Mouse (Mus musculus) urinary bladder, postnatal 14 days (tissue): Measurements from ENCODE around the gene Elfn1.

Source experiments
- DNase-seq: peaks from one replicate; pipeline ENCODE4 v3.0.0; 2021; ENCODE audit warnings: low spot score

Elfn1 gene

DNA sequence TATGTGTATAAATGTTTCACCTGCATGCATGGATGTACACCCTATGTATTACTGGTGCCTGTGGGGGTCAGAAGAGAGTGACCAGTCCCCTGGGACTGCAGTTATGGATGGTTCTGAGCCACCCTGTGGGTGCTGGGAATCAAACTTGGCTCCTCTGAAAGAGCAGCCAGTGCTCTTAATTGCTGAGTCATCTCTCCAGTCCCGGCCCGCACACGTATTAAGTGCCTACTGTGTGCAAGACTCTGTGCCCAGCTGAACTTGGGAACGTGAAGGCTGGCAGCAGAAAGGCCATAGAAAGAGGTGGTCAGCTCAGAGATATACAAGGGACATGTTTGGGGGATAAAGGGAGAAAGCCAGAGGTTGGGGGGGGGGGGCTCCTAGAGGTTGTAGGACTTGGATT, 68.8 kb downstream of the Elfn1 start:
- no peak for DNase-seq

DNA sequence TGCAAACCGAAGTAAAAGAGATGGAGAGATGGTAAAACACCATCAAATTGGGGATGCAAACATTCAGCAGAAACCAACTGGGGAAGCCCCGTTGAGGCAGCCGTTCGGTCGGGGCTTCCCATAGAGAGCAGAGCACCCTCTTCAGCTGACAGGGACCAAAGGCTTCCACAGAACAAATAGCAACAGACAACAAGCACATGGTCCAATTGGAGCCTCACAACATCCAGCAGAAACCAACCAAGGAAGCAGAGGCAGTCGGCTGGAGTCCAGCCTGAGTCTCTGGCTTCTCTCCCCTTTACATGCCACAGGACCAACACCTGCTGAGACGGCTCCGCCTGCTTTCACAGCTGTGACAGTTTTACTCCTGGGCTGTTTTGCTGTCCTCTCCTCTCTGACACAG, 69.7 kb downstream of the Elfn1 start:
- no peak for DNase-seq

DNA sequence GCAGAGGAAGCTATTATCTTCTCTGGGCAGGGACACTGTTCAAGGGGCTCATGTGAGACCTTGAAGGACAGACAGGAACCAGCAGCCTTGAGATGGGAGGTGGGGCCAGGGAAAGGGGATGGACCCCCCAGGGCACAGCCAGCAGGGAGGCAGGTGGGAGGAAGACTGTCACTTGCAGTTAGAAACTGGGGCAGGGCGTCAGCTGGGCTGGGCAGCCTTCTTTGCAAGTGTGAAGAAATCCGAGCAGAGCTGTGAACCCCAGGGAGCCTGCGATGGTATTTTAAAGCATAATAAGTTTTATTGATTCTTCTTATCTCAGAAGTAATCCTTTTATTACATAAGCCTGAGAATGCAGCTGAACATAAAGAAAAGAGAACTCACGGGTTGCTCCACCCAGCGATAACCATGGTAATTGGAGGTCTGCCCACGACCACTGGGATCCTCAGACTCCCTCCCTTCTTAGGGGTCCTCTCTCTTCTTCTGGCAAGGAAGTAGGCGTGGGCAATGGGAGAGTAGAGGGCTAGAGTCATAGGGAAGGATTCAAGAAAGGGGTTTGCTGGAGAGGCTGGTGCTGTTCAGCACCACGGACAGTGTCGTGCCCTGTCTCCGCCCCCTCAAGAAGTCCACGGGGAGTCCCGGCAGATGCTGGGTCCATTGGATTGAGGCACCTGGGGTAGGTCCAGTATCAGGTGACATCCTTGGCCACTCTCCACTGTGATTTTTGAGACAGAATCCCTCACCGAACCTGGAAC, 71.0 kb downstream of the Elfn1 start:
- DNase-seq, result no peak

DNA sequence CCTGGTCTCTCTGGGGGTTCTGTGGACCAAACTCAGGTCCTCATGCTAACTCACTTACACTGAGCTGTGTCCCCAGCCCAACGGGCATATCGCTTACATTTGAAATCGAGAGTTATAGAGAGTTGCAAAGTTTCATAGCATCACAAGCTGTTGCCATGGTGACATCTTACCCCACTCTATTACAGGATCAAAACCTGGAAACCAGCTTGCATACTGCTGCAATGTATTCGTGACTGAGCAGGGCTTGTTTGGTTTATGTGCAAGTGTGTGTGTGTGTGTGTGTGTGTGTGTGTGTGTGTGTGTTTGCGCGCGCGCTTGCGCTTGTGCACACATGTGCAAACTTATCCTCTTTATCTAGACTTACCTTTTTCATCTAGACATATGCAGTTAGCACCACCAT, 71.6 kb downstream of the Elfn1 start:
- no peak for DNase-seq

DNA sequence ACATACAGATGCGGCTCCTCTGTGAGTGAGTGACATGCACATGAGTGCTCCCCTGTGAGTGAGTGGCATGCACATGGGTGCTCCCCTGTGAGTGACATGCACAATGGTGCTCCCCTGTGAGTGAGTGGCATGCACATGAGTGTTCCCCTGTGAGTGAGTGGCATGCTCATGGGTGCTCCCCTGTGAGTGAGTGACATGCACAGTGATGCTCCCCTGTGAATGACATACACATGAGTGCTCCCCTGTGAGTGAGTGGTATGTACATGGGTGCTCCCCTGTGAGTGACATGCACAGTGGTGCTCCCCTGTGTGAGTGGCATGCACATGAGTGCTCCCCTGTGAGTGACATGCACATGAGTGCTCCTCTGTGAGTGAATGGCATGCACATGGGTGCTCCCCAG, 74.2 kb downstream of the Elfn1 start:
- no peak for DNase-seq

DNA sequence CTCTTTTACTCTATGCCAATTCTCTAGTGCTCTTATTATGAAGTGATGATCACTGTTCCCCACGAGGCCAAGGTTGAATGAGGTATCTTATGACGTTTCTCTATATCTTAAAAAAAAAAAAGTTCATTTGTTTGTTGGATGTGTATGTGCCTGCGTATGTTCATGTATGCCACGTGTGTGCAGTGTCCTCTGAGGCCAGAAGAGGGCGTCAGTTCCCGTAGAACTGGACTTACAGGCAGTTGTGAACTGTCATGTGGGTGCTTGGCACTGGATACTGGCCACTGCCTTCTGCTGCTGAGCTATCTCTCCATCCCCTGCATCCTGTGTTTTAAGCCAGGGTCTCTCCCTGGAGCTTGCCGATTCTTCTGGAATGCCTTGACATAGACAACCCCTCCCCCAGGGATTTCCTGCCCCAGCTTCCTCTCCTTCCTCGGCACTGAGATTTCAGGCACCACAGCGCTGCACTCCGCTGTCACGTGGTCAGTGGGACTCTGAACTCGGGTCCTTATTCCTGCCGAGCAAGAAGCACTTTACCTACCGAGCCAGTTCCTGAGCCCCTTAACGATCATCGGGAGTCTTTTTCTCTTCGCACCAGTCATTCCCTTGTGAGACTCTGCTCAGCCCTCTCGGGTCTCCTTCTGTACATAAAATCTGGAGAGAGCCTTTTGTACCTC, 77.5 kb downstream of the Elfn1 start:
- no peak for DNase-seq

DNA sequence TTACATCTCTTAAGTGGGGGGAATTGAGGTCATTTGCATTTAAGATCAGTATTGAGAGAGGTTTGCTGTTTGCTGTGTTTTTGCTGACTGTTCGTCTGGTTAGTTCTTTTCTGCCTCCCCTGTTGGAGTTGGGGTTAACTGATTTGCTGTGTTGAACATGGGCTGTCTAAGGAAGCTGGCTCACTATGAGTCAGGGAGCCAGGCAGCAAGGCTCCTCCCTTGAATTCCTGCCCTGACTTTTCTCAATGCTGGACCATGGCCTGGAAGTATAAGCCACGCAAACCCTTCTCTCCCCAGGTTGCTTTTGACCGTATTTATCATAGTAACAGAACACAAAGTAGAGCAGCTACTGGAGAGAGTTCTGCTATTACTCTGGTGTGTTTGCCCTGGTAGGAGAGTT, 83.8 kb downstream of the Elfn1 start:
- no peak for DNase-seq

DNA sequence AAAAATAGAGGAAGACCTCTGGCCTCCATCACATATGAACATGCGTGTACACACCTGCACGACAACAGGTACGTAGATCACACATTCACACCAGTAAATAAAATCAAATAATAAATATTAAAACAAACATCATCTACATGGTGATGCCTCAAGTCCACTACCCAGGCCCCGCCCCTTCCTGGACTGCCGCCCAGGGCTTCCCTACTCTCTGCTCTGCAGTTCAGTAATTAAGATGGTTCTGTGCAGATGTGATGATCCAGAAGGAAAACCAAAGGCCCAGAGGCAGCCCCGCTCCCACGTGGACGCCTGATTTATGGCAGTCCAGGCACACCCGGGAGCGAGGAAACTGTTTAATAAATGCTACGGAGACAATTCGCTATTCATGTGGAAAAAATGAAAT, 90.6 kb downstream of the Elfn1 start:
- DNase-seq, result peak; percentile 16

DNA sequence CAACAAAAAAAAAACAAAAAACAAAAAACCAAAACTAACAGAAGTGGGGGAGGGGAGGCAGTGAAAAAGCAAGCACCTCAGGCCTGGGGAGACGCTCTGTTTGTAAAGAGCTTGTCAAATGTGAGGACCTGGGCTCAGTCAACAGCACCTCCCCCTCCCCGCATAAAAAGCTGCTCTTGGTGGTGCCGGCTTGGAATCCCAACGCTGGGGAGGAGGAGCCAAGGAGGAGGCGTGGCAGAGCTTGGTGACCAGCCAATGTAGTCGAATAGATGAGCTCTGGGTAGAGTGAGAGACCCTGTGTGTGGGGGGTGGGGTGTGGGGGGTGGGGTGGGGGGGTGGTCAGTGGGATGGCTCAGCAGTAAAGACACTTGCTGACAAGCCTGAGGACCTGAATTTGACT, 91.2 kb downstream of the Elfn1 start:
- no peak for DNase-seq

DNA sequence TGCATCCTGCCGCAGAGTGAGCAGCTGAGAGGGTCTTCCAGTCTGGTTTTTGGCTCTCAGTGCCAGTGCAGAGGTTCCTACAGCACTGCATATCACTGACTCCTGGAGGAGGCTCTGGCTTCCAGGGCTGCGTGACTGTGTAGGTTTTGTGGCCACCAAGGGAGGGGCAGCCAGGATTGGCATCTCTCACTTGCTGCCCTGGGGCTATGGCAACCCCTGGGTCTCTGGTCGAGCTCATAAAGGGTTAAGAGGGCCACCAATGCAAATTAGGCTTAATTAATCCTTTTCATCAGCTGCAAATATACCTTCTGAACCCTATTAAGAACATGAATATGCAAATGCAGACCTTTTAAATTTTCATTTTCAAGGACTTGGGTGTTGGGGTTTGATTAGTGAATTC, 94.8 kb downstream of the Elfn1 start:
- DNase-seq, result no peak

DNA sequence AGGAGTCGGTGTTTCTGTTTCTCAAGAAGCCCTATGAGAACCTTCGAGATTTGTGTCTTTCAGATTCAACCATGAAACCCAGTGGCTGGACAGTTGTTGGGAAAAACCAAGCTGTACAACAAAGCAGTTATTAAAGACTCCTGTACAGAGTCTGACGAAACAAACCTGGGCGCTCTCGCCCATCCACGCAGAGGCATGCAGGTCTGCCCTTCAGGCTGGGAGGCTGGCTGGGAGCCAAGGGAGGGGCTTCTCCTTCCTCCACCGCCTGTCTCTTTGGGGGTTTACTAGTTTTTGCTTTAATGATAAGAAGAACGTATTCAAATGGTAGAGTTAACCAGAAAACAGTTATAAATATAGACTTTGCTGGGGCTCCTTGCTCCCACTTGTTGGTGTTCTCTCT, 99.1 kb downstream of the Elfn1 start:
- no peak for DNase-seq

DNA sequence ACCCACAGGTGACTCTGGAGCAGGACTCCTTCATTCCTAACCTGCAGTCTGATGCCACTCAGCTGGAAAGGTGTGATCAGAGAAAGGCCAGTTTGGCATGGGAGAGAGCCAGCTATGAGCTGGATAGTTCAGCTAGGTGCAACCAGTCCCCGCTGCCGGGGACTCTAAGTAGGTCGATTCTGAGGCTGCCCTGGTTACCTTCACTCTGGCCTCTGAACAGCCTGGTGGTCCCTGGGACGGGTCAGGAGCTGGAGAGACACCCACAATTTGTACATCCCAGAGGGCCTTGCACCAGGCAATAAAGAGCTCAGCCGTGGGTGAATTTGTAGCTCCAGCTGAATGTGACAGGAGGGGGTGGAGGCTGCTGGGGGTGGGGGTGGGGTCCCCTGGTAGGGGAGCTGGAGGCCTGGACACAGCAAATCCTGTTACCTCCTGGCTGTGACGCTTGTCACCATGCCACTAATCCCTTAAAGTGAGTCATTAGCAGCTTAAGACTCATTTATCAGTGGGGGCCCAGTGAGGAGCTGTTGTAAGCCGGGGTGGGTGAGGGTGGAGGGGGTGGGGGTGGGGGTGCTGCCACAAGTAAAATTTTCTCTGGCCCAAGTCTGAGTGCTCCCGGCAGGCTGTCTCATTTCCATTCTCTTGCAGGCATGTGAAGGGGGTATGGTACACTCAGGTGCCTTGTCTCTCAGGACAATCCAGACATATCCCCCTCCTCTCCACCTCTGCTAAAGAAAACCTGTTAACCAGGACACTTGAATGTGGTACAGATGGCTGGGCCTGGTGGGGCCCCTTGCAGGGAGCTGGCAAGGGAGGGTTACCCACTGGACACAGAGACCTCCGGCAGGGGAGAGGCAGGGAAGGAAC, 100.1 kb downstream of the Elfn1 start:
- no peak for DNase-seq

DNA sequence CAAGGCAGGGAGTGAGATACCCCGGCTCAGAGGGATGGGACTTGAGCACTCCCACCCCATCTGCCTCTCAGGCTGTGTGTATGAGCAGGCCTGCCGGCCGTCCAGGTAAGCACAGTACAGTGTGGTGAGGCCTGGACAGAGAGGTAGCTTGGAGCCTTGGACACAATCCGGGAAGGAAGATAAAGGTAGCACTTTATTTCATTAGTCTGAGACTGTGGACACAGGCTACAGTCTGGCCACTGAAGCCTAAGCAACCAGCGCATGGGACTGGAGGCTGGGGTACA, 100.7 kb downstream of the Elfn1 start:
- no peak for DNase-seq

DNA sequence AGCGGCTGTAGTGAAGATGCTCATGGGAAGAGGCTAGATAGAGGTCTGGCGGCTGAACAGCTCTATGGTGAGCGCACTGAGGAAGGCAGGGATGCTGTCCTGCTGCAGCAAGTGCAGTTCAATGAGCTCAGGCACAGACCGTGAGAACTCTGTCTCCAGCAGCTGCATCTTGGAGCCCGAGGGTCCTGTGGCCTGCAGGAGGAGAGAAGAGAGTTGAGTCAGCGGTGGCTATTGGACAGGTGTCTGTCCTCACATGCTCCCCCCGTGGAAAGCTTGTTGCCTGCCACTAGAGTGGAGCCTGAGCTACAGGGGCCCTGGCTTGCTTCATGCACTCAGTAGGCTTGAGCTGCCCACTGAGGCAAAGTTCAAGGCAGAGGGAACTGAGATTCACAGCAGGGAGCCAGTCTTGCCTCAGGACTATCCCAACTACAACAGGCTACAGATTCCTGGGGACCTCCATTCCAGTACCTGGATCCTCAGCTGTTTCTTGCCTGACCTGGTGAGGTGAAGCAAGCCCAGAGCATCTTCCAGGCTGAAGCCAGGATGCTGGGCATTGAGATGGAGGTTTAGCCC, 101.4 kb downstream of the Elfn1 start:
- DNase-seq, result no peak

DNA sequence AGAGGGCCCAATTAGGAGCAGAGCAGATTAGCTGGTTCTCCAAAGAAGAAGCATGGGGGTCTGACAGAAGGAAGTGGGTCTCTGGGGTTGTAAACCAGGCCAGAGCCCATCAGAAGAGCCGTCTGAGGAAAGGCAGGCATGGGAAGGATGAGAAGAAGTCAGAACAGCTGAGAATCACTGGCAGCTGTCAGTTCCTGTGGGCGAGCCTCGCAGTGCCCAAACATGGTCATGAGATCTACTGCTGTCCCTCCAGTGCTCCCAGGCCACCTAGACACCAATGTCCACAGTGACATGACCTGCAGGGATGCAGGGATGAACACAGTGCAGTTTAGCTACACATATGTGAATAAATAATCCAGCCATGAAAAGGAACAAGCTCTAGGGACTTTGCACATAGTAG, 102.7 kb downstream of the Elfn1 start:
- no peak for DNase-seq

DNA sequence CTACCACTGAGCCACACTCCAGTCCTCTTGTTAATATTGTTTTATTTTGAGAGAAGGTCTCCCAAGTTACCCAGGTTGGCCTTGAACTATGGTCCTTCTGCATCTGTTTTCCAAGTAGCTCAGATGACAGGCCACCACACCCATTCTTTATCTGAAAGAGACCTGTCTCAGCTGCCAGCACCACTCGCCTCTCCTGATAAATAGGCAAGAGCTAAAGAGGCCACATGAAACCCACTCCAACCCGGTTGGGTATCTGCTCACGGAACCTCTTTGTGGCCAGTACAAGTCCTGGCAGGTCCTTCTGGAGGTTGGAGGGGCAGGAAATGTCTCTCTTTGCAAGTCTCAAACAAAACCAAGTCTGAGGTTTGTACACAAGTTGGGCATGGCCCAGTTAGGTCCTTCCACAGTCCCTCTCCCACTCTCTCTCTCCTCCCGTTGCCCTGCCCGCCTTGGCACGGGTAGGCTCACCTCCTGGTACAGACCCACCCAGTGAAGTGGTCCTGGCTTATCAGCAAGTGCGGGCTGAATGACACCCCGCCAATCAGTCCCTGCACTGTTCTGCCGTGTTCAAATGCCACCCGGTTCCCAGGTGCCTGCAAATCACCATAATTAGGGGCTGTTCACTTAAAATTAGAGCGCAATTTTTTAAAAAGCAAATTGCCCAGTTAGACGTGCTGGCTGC, 104.7 kb downstream of the Elfn1 start:
- no peak for DNase-seq

DNA sequence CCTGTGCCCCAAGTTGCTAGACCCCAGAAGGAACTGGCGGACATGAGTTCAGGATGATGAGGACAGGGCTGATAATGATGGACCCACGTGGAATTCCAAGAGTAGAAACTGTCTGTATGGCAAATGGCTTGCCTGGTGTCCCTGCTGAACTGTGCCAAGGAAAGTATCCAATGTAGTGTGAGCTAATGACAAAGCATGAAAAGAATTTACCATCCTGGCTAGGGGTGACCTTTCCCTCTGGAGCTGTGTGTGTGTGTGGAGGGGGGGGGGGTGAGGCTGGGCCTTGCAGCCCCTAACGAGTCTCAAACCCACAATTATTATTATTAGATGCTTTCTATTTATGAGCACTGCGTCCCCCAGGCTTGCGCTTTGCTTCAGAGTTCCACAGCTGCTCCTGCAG, 105.9 kb downstream of the Elfn1 start:
- DNase-seq, result no peak

DNA sequence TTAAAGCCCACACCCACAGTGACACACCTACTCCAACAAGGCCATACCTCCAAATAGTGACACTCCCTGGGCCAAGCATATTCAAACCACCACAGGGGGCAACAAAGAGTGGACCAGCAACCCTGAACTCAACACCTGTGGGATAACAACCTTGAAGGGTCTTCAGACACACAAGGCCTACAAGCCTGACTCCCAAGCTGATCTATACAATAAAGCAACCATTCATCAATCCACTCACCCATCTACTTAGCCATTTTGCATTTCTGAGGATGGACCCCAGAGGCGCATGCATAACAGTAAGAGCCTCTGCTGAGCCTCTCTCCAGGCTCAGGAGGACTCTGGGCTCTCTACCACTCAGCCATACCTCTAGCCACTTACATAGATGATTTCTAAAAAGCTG, 109.2 kb downstream of the Elfn1 start:
- DNase-seq, result no peak

DNA sequence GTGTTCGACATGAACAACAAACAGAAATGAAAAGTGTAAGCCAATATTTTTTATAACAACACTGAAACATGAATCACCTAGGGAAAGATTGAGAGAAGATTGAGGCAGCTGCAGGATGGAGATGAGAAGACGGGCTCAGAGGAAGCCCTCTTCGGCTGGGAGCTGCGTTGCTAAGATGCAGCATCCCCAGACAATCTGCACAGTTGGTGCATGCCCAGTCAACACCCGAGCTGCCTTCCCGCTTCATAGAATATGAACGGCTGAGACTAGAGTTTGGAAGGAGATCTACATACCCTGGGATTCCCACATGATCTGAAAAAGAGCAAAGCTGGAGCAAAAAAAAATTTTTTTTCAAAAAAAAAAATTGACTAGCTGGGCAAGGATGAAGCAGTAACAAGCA, 111.0 kb downstream of the Elfn1 start:
- no peak for DNase-seq

DNA sequence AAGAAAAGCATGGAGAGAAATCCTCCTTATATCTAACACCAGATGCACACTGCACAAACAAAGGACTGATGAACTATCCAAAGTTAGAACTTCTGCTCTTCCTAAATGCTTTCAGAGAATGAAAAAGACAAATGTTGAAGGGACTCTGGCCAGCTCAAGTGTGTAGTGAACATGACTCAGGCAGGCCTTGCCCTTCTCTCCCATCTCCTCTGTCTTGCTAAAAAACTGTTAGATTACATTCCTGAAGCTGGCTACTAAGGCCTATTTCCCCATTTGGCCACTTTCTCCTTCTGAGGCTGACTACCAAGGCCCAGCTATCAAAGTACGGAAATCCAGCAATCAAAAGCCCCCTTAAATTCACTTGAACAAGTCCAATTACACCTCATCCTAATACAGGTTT, 111.9 kb downstream of the Elfn1 start:
- DNase-seq, result no peak

DNA sequence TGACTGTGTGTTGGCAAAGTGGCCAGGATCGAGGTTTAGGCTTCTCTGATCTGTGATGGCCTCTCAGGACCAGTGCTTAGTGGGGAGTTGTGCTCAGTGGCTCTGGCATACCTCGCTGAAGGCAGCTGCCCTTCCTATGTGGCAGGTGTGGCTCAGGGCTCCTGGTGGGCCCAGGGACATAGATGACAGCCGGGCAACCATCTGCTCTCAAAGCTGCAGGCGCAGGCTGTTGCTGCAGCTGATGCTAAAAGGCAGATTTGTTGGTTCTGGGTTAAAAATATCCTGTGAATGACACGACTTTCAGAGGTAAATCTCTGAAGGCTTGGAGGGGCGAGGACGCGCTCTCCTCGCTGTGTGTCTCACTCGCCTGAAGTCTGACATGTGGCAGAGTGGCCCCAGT, 114.0 kb downstream of the Elfn1 start:
- no peak for DNase-seq

DNA sequence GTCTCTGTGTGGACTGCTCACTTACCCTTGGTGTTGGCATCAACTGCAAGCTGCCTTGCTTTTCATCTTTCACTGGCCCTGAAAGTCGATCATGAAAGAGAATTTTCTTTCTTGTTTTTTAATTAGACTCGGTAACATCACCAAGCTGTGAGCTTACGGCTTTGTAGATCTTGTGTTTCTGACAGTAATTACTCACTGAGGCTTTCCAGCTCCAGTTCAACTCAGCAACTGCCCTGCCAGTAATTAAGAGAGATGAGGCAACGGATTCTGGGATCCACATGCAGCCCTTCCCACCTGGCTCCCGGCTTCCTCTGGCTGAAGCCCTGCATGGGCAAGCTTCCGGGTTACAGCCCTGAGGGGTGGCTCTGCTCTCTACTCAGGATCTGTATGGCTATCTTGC, 115.1 kb downstream of the Elfn1 start:
- no peak for DNase-seq
